Mouse (Mus musculus) ES-E14 (cell line): Measurements from ENCODE around the gene Ttc34.

Experiments used
- CHD2 ChIP-seq: IDR thresholded peaks from 2 replicates; pipeline ENCODE4 v1.6.1; 2014; ENCODE audit warnings: mild to moderate bottlenecking, low read depth, low read length, inconsistent platforms
- HCFC1 ChIP-seq: IDR thresholded peaks from 2 replicates; pipeline ENCODE4 v1.6.1; 2012; ENCODE audit warnings: low read length, inconsistent platforms, borderline replicate concordance; ENCODE audit not compliant: insufficient read depth

DNA sequence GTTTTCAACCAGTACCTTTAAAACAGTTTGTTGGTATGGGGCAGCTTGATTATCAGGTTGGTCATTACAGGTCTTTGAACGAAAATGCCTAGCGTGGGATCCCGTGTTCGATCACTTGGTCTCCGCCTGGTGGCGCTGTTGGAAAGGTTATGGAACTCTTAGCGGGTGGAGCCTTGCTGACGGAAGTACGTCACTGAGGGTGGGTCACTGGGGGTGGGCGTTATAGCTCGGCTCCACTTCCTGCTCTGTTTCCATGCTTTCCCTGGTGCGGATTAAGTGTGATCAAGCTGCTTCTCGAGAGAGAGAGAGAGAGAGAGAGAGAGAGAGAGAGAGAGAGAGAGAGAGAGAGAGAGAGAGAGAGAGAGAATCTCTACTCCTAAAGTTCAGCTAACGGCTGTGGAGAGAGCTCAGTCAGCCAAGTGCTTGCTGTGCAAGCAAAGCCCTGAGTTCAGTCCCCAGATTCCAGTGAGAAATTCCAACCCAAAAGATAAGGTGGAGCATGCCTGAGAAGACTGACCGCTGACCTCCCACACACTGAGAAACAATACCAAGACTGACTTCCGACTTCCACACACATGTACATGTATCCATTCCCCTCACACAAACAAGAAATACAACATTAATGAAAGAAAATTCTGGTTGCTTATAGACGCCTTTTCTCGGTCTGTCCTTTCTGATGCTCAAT, 40.7 kb downstream of the Ttc34 start:
- TF ChIP-seq HCFC1, result no peak
- TF ChIP-seq CHD2, result no peak
